7 mouse cellular contexts compared by ENCODE assay signal in genomic region chr10:99084397-99085239, GRCm38 (mm10). TPM values are rescaled to one million over a fixed set of nuclear protein-coding genes. Genes with fewer than 3 reads are reported as not detected.
DNase-seq lines count a peak whose midpoint lies in the region; ATAC-seq lines count a peak whose summit lies in the region.

No protein-coding gene starts in this region.

- no peaks in the 10 kb centered on the region for H3K36me3 ChIP-seq in intestine, embryonic 16.5 days (ENCODE audit: control insufficient read depth, insufficient read depth, low read length)
- no peaks in the 10 kb centered on the region for H3K36me3 ChIP-seq in midbrain, embryonic 14.5 days (ENCODE audit: control insufficient read depth, insufficient read depth, low read length)

- H3K4me3 ChIP-seq in intestine, embryonic 16.5 days (ENCODE audit: low read length), result no peak overlapping the region
- no peak overlapping the region for H3K4me3 ChIP-seq in midbrain, embryonic 14.5 days (replicated peaks; ENCODE audit: low read depth, low read length)

- DNase-seq in adrenal gland, adult 18-20 months (ENCODE audit: low spot score in 2 of 2), result peak; percentile 86 to 89
- peak; percentile 92 for DNase-seq in embryo, embryonic 11 days
- peak; percentile 80 to 87 for DNase-seq in gastrocnemius, postnatal 4 days (ENCODE audit: low spot score in 2 of 2)
- peak; percentile 82 to 94 for DNase-seq in left cerebral cortex, postnatal 25 days (ENCODE audit: low spot score in 2 of 2)
- peak; percentile 95 for DNase-seq in midbrain, embryonic 14.5 days
- DNase-seq in spleen, adult 12 weeks (ENCODE audit: low spot score), result peak; percentile 45

- no peak overlapping the region for H3K4me2 ChIP-seq in intestine, embryonic 16.5 days (ENCODE audit: low read depth, low read length)
- H3K4me2 ChIP-seq in midbrain, embryonic 14.5 days (ENCODE audit: low read length), result peak overlapping the region; percentile 11; the same call in 1 of the 2 replicates

- intact Hi-C loops in left cerebral cortex, postnatal 25 days (cut with DNase I), result loop anchor here (2.0 to 10.0 kb wide), 6 partner anchors 167 to 1710 kb away; no protein-coding TSS in a partner anchor

- H3K27ac ChIP-seq in intestine, embryonic 16.5 days (ENCODE audit: low read length), result no peak overlapping the region
- H3K27ac ChIP-seq in midbrain, embryonic 14.5 days (replicated peaks; ENCODE audit: low read depth, low read length), result no peak overlapping the region

- no peaks in the 10 kb centered on the region for H3K9me3 ChIP-seq in intestine, embryonic 16.5 days (ENCODE audit: control insufficient read depth, low read length)
- H3K9me3 ChIP-seq in midbrain, embryonic 14.5 days (ENCODE audit: control insufficient read depth, low read length), result no peaks in the 10 kb centered on the region

- peak; percentile 71 for ATAC-seq in intestine, embryonic 16.5 days
- ATAC-seq in midbrain, embryonic 14.5 days (ENCODE audit: low FRiP score, low TSS enrichment), result peak; percentile 66; the same call in 1 of the 2 replicates

- WGBS in intestine, embryonic 16.5 days, result 47% methylated on average over 23 of the region's 23 CpGs
- 48% methylated on average over 23 of the region's 23 CpGs for WGBS in midbrain, embryonic 14.5 days

- H3K4me1 ChIP-seq in intestine, embryonic 16.5 days (ENCODE audit: control insufficient read depth, insufficient read depth, low read length), result no peaks in the 10 kb centered on the region
- H3K4me1 ChIP-seq in midbrain, embryonic 14.5 days (ENCODE audit: control insufficient read depth, insufficient read depth, low read length), result no peaks in the 10 kb centered on the region

- no peaks in the 10 kb centered on the region for H3K27me3 ChIP-seq in intestine, embryonic 16.5 days (replicated peaks; ENCODE audit: control insufficient read depth, insufficient read depth, low read length)
- H3K27me3 ChIP-seq in midbrain, embryonic 14.5 days (ENCODE audit: control insufficient read depth, insufficient read depth, low read length), result no peaks in the 10 kb centered on the region

- no peak overlapping the region for H3K9ac ChIP-seq in intestine, embryonic 16.5 days (ENCODE audit: low read depth, low read length)
- no peak overlapping the region for H3K9ac ChIP-seq in midbrain, embryonic 14.5 days (replicated peaks; ENCODE audit: low read length)

RNA-seq across cellular contexts. Expression of gene Poc1b, which starts 22.2 kb away (rescaled TPM):
- 10 to 100 TPM in 1 of 2 experiments, 1 to 10 TPM in 1; 9.5 to 12.0 TPM for total RNA-seq in adrenal gland, adult 18-20 months (2021)
- 10 to 100 TPM in 1 of 2 experiments, 1 to 10 TPM in 1; 8.1 to 10.4 TPM for total RNA-seq in gastrocnemius, postnatal 4 days (2021)
- polyA plus RNA-seq in intestine, embryonic 16.5 days (2015; fragmentation: Nextera tagmentation; extraction: Ambion mirVana), result 20.1 and 20.5 TPM in 2 replicates
- 1 to 10 TPM; 7.8 to 8.3 TPM for total RNA-seq in left cerebral cortex, postnatal 25 days (2021)
- 10.0 and 14.9 TPM in 2 replicates for polyA plus RNA-seq in midbrain, embryonic 14.5 days (2014; fragmentation: Nextera tagmentation; extraction: Ambion mirVana)

RNA-seq across cellular contexts. Expression of gene Galnt4, which starts 23.3 kb away (rescaled TPM):
- total RNA-seq in adrenal gland, adult 18-20 months (2021), result 1 to 10 TPM; 4.0 to 6.3 TPM
- total RNA-seq in gastrocnemius, postnatal 4 days (2021), result 1 to 10 TPM; 9.1 TPM
- 19.3 and 21.6 TPM in 2 replicates for polyA plus RNA-seq in intestine, embryonic 16.5 days (2015; fragmentation: Nextera tagmentation; extraction: Ambion mirVana)
- total RNA-seq in left cerebral cortex, postnatal 25 days (2021), result 1 to 10 TPM; 3.1 to 3.4 TPM
- 2.3 and 3.7 TPM in 2 replicates for polyA plus RNA-seq in midbrain, embryonic 14.5 days (2014; fragmentation: Nextera tagmentation; extraction: Ambion mirVana)

RNA-seq across cellular contexts. Expression of gene Phxr2, which starts 41.5 kb away (rescaled TPM):
- total RNA-seq in adrenal gland, adult 18-20 months (2021), result not detected
- not detected for total RNA-seq in gastrocnemius, postnatal 4 days (2021)
- polyA plus RNA-seq in intestine, embryonic 16.5 days (2015; fragmentation: Nextera tagmentation; extraction: Ambion mirVana), result not detected in 2 replicates
- total RNA-seq in left cerebral cortex, postnatal 25 days (2021), result not detected
- polyA plus RNA-seq in midbrain, embryonic 14.5 days (2014; fragmentation: Nextera tagmentation; extraction: Ambion mirVana), result 0.30 TPM in 1 of 2 replicates, not detected in the other

Comparison
In these comparisons a context has a peak if more than half of its experiments do, and no peak if none do; other contexts are left out.
1. DNase-seq: peak in every context shown above with its lines; median percentile 95 in midbrain, embryonic 14.5 days; 92 in embryo, embryonic 11 days; 88 in left cerebral cortex, postnatal 25 days; 88 in adrenal gland, adult 18-20 months; 84 in gastrocnemius, postnatal 4 days; 45 in spleen, adult 12 weeks.